ENCODE assay signal across 10 mouse cellular contexts in genomic region chr1:61376417-61376816, GRCm38 (mm10).
DNase-seq lines count a peak whose midpoint lies in the region; ATAC-seq lines count a peak whose summit lies in the region.
"Had no signal": no experiment of that assay in that cellular context is flagged by ENCODE, and none has a peak within 500 bp of the region (broad histone marks: within the 10 kb centered on the region; RNA-seq: fewer than 3 reads in every experiment).

No protein-coding gene starts in this region.

- 33% methylated on average over 4 of the region's 4 CpGs for WGBS in heart, embryonic 13.5 days
- 21% methylated on average over 4 of the region's 4 CpGs for WGBS in stomach, embryonic 16.5 days

- peak overlapping the region; percentile 63 for H3K4me2 ChIP-seq in heart, embryonic 13.5 days
- H3K4me2 ChIP-seq in stomach, embryonic 16.5 days (ENCODE audit: low read depth, low read length) = peak overlapping the region; percentile 44; the same call in 1 of the 2 replicates
- H3K4me2 ChIP-seq: forebrain, embryonic 13.5 days had no signal

- no peak overlapping the region for H3K4me3 ChIP-seq in heart, embryonic 13.5 days
- no peak overlapping the region for H3K4me3 ChIP-seq in stomach, embryonic 16.5 days (replicated peaks; ENCODE audit: low read length)
- H3K4me3 ChIP-seq: forebrain, embryonic 13.5 days; midbrain, embryonic 10.5 days had no signal

- peaks cover 25% of the 10 kb centered on the region for H3K4me1 ChIP-seq in heart, embryonic 13.5 days
- peaks cover 20% of the 10 kb centered on the region for H3K4me1 ChIP-seq in stomach, embryonic 16.5 days (ENCODE audit: control insufficient read depth, insufficient read depth, low read length)

- no peak overlapping the region for H3K9ac ChIP-seq in heart, embryonic 13.5 days
- no peak overlapping the region for H3K9ac ChIP-seq in stomach, embryonic 16.5 days (ENCODE audit: low read length)
- H3K9ac ChIP-seq: forebrain, embryonic 13.5 days had no signal

- H3K27me3 ChIP-seq in heart, embryonic 13.5 days (replicated peaks) = 0 out of 2 replicates have a peak, but pooled peaks cover 3% of the 10 kb centered on the region
- no peaks in the 10 kb centered on the region for H3K27me3 ChIP-seq in stomach, embryonic 16.5 days (ENCODE audit: control insufficient read depth, insufficient read depth, low read length)
- H3K27me3 ChIP-seq: forebrain, embryonic 13.5 days had no signal

- H3K27ac ChIP-seq in heart, embryonic 13.5 days (replicated peaks) = no peak overlapping the region
- no peak overlapping the region for H3K27ac ChIP-seq in stomach, embryonic 16.5 days (ENCODE audit: low read length)
- H3K27ac ChIP-seq: forebrain, embryonic 13.5 days; midbrain, embryonic 10.5 days had no signal

- H3K9me3 ChIP-seq in heart, embryonic 13.5 days = peaks cover 5% of the 10 kb centered on the region; the same call in 1 of the 2 replicates
- peaks cover under 1% of the 10 kb centered on the region; the same call in 1 of the 2 replicates for H3K9me3 ChIP-seq in stomach, embryonic 16.5 days (replicated peaks; ENCODE audit: control insufficient read depth, low read length)

- no peak for ATAC-seq in heart, embryonic 13.5 days (ENCODE audit: extremely low read depth, insufficient number of reproducible peaks, low FRiP score, low TSS enrichment)
- ATAC-seq in stomach, embryonic 16.5 days (ENCODE audit: insufficient read depth, low FRiP score) = peak; percentile 44; the same call in 1 of the 2 replicates
- ATAC-seq: forebrain, embryonic 13.5 days had no signal

- H3K36me3 ChIP-seq in heart, embryonic 13.5 days = no peaks in the 10 kb centered on the region
- H3K36me3 ChIP-seq in stomach, embryonic 16.5 days (ENCODE audit: control insufficient read depth, insufficient read depth, low read length) = no peaks in the 10 kb centered on the region
- H3K36me3 ChIP-seq: midbrain, embryonic 10.5 days had no signal

- no peak for DNase-seq in heart, postnatal 4 days
- DNase-seq in spleen, postnatal 4 days (ENCODE audit: low spot score in 2 of 2) = peak; percentile 34 to 66
- DNase-seq in spleen, adult 12 weeks (ENCODE audit: low spot score) = no peak
- peak; percentile 68 for DNase-seq in liver
- DNase-seq in cerebellum, adult 11-12 months = no peak
- DNase-seq in layer of hippocampus, postnatal 36 days = no peak

Comparison
In these comparisons a context has a peak if more than half of its experiments do, and no peak if none do; other contexts are left out.
1. DNase-seq: peak in spleen, postnatal 4 days (2 of 2) and liver (single experiment); none in heart, postnatal 4 days (single experiment), spleen, adult 12 weeks (single experiment), cerebellum, adult 11-12 months (single experiment) and layer of hippocampus, postnatal 36 days (0 of 2).